Mouse (Mus musculus): ENCODE measurements around the gene Rnf41.

Rnf41 gene

GRCm38 (mm10) chr10:128411211-128412054 is at the start of gene Rnf41, which contains the start of gene Nabp2:
Rnf41 (plus strand) TSS chr10:128411657.
Nabp2 (minus strand) TSS chr10:128411492.
- DNase-seq (ENCODE audit: low read depth, low spot score) = peak; percentile 92

- DNase-seq (ENCODE audit: low read depth, low spot score) = no peak
Measured at GRCm38 (mm10) chr10:128361836-128362235, 49.6 kb upstream of the Rnf41 start.

- no peak for DNase-seq (ENCODE audit: low read depth, low spot score)
Measured at GRCm38 (mm10) chr10:128362568-128362967, 48.9 kb upstream of the Rnf41 start.

- no peak for DNase-seq (ENCODE audit: low read depth, low spot score)
Measured at GRCm38 (mm10) chr10:128367899-128368401, 43.5 kb upstream of the Rnf41 start.

- peak; percentile 97 for DNase-seq (ENCODE audit: low read depth, low spot score)
Measured at GRCm38 (mm10) chr10:128368402-128369217, 42.8 kb upstream of the Rnf41 start, which contains the start of gene Coq10a. Coq10a (minus strand) TSS chr10:128368997.

GRCm38 (mm10) chr10:128369218-128369543 is 42.3 kb upstream of the Rnf41 start:
- DNase-seq (ENCODE audit: low read depth, low spot score) = no peak

- no peak for DNase-seq (ENCODE audit: low read depth, low spot score)
Measured at GRCm38 (mm10) chr10:128369599-128369998, 41.9 kb upstream of the Rnf41 start.

GRCm38 (mm10) chr10:128370021-128370420 is 41.4 kb upstream of the Rnf41 start:
- no peak for DNase-seq (ENCODE audit: low read depth, low spot score)

GRCm38 (mm10) chr10:128370601-128371000 is 40.9 kb upstream of the Rnf41 start:
- no peak for DNase-seq (ENCODE audit: low read depth, low spot score)

- DNase-seq (ENCODE audit: low read depth, low spot score) = no peak
Measured at GRCm38 (mm10) chr10:128372142-128372541, 39.3 kb upstream of the Rnf41 start.

- DNase-seq (ENCODE audit: low read depth, low spot score) = no peak
Measured at GRCm38 (mm10) chr10:128372989-128373748, 38.3 kb upstream of the Rnf41 start.

GRCm38 (mm10) chr10:128374393-128374792 is 37.1 kb upstream of the Rnf41 start:
- no peak for DNase-seq (ENCODE audit: low read depth, low spot score)

GRCm38 (mm10) chr10:128376099-128376454 is 35.4 kb upstream of the Rnf41 start:
- no peak for DNase-seq (ENCODE audit: low read depth, low spot score)

GRCm38 (mm10) chr10:128376455-128377211 is 34.8 kb upstream of the Rnf41 start, which contains the start of gene Ankrd52:
Ankrd52 (plus strand) TSS chr10:128377115.
- DNase-seq (ENCODE audit: low read depth, low spot score) = no peak

GRCm38 (mm10) chr10:128377222-128377939 is 34.1 kb upstream of the Rnf41 start:
- DNase-seq (ENCODE audit: low read depth, low spot score) = no peak

GRCm38 (mm10) chr10:128377940-128378448 is 33.5 kb upstream of the Rnf41 start:
- DNase-seq (ENCODE audit: low read depth, low spot score) = no peak

- DNase-seq (ENCODE audit: low read depth, low spot score) = no peak
Measured at GRCm38 (mm10) chr10:128378462-128378861, 33.0 kb upstream of the Rnf41 start.

GRCm38 (mm10) chr10:128379260-128379659 is 32.2 kb upstream of the Rnf41 start:
- DNase-seq (ENCODE audit: low read depth, low spot score) = no peak

- no peak for DNase-seq (ENCODE audit: low read depth, low spot score)
Measured at GRCm38 (mm10) chr10:128380565-128380964, 30.9 kb upstream of the Rnf41 start.

- no peak for DNase-seq (ENCODE audit: low read depth, low spot score)
Measured at GRCm38 (mm10) chr10:128382482-128382881, 29.0 kb upstream of the Rnf41 start.
